Mouse (Mus musculus): ENCODE data around the gene Uroc1.

DNA sequence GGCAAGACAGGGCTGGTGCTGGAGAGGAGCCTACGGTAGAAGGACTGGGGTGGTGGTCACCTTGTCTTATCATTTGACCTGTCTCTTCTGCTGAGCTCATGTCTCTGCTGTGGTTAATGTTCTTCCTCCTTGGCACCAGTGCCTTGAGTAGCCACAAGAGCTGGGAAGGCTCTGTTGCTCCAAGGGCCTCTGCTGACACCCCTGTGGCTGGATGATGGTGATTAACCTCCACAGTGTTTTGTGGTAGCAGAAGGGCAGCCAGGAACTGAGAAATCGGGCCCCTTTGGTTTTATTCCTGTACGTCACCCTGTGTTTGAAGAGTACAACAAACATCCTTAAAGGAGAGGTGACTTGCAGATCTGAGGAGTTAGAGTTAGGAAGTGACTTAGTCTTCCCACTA lies 1.2 kb downstream of the Uroc1 start:
- TF ChIP-seq POLR2A (IDR thresholded peaks at IDR 0.05; ENCODE audit: borderline replicate concordance, insufficient read depth, low read length) (no peak), CTCF (IDR thresholded peaks at IDR 0.05; ENCODE audit: borderline replicate concordance, insufficient read depth, low read depth, low read length) (no peak)

Measured in cerebellum, adult 2 months (tissue).